Mouse (Mus musculus) layer of hippocampus, adult 2 months (tissue): ENCODE measurements around the gene Adam23. TPM values are rescaled to one million over a fixed set of nuclear protein-coding genes. Genes with fewer than 3 reads are reported as not detected.

Source experiments
- DNase-seq, 2 experiments: peaks; one replicate each; pipeline ENCODE4 v3.0.0; 2022; ENCODE audit warnings: low spot score in 2 of 2
- H3K27ac ChIP-seq: fragments of 200-600 bp; 2 replicates; pipeline ENCODE4 v1.8.1; 2022
- H3K4me3 ChIP-seq: fragments of 200-600 bp; 2 replicates; pipeline ENCODE4 v1.8.1; 2022; ENCODE audit warnings: mild to moderate bottlenecking
- CTCF ChIP-seq: fragments of 200-600 bp; conservative IDR thresholded peaks from 2 replicates; pipeline ENCODE4 v1.8.1; 2022; ENCODE audit warnings: antibody characterized with exemption, mild to moderate bottlenecking, moderate library complexity
- long read RNA-seq, 2 experiments: library from polyadenylated mRNA; stranded (forward); transcript quantifications; one replicate each; pipeline ENCODE4 v2.0.0; 2021; ENCODE audit warnings: borderline mapping rate in 2 of 2
- total RNA-seq, 2 experiments: library from RNA; stranded (reverse); gene quantifications; 2 replicates each; pipeline ENCODE4 v1.2.3; 2021

Gene Adam23
- total RNA-seq = 100 to 1,000 TPM; 129 to 131 TPM
- long read RNA-seq, experiment 1, full-length matches to known transcripts = 24 of 44 reads
- long read RNA-seq, experiment 1, partial matches to known transcripts = 7 of 44 reads
- long read RNA-seq, experiment 1, other reads (novel, unspliced or antisense) = 13 of 44 reads
- long read RNA-seq, experiment 2, full-length matches to known transcripts = 35 of 60 reads
- long read RNA-seq, experiment 2, partial matches to known transcripts = 3 of 60 reads
- long read RNA-seq, experiment 2, other reads (novel, unspliced or antisense) = 22 of 60 reads

DNA sequence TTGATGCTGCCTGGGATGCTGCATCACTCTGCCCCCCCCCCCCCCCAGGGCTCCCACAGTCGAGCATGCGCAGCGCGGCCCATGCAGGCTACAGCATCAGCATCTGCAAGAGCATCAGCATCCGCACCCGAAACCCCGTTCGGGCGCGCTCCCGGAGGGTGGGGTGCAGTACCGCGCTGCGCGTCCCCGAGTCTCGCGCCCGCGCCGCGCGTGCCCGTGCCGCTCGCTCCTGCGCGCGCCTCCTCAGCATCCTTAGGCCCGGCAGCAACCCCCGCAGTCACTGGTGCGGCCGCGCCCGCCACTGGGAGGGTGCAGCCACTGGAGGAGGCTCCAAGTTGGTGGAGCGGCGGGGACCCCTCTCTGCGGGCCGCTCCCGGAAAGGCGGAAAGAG, at the start of gene Adam23:
TSS of gene Adam23 (plus strand) at position 236 of the 391 bp plus-strand sequence.
- no peak for TF ChIP-seq CTCF
- peak within 1 kb of the TSS; percentile 93 for H3K27ac ChIP-seq
- peak; percentile 80 to 89 for DNase-seq
- H3K4me3 ChIP-seq = peak within 1 kb of the TSS; percentile 62

- Histone ChIP-seq H3K4me3 (no peak overlapping the region), H3K27ac (no peak overlapping the region)
- TF ChIP-seq CTCF = no peak
- no peak for DNase-seq
Observed at GRCm38 (mm10) chr1:63401130-63401529, 44.6 kb upstream of the Adam23 start.

DNA sequence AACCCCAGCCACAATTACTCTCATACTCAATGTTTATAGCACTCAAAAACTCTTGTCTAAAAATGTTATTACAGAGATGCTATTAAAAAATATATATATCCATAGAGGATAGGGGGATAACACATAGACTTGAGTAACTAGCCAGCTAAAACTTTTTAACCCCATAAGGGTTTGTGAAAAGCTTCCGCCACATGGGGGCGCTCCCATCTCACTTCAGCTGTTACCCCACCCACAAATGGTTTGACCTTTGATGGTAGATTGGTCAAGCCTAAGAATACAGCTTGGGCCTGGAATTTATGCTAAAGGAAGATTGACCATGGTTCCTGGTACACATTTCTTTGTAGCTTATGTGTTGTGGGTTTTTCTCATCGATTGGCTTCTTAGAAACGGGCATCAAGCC, 42.1 kb upstream of the Adam23 start:
- DNase-seq = peak in 1 of 2 experiments; percentile 56
- H3K4me3 ChIP-seq = no peak overlapping the region
- peak; percentile 81 for TF ChIP-seq CTCF

GRCm38 (mm10) chr1:63408344-63408743, 37.3 kb upstream of the Adam23 start:
- Histone ChIP-seq H3K4me3 (no peak overlapping the region), H3K27ac (no peak overlapping the region)
- no peak for DNase-seq
- no peak for TF ChIP-seq CTCF

More for the DNA sequence above, 42.1 kb upstream of the Adam23 start:
- H3K27ac ChIP-seq = no peak overlapping the region

DNA sequence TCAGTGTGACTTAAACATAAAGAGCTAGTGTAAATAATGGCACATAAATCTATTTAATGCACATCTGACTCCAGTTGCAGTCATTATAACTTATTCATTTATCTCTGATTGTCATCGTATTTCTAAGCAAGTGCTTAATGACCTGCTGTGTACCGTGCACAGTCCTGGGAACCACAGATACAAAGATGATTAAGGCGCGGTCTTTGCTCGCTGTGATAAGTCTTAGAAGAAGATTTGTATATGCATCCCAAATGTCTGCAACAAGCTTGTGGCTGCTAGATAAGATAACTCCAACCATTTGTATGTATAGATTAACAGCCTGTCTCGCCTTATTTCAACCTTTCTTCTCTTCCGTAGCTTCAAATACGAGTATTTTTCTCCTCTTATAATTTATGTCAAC, 27.2 kb upstream of the Adam23 start:
- H3K4me3 ChIP-seq = no peak overlapping the region
- no peak for DNase-seq
- TF ChIP-seq CTCF = no peak

GRCm38 (mm10) chr1:63430668-63431067, 15.0 kb upstream of the Adam23 start:
- DNase-seq = no peak
- Histone ChIP-seq H3K4me3 (no peak overlapping the region), H3K27ac (no peak overlapping the region)
- no peak for TF ChIP-seq CTCF

More for the DNA sequence above, 27.2 kb upstream of the Adam23 start:
- no peak overlapping the region for H3K27ac ChIP-seq

GRCm38 (mm10) chr1:63431166-63431565, 14.5 kb upstream of the Adam23 start:
- Histone ChIP-seq H3K4me3 (no peak overlapping the region), H3K27ac (no peak overlapping the region)
- no peak for DNase-seq
- no peak for TF ChIP-seq CTCF

DNA sequence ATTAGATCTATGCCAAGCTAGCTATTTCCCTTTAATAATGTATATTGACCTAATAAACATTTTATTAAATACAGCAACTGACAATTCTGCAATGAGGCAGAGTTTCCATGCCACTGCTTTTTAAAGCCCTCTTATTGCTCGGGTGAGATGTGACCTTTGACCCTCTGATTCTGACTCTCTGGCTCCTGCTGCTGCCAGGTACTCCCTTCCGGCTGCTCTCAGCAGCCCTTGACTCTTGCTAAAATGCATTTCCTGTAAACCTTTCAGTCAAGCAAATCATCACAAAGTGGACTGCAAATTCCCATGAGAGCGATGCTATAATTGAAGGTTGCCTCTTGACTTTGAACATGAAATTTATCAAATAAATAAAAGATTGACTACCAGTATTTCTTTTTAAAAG, 13.8 kb upstream of the Adam23 start:
- TF ChIP-seq CTCF = no peak

DNA sequence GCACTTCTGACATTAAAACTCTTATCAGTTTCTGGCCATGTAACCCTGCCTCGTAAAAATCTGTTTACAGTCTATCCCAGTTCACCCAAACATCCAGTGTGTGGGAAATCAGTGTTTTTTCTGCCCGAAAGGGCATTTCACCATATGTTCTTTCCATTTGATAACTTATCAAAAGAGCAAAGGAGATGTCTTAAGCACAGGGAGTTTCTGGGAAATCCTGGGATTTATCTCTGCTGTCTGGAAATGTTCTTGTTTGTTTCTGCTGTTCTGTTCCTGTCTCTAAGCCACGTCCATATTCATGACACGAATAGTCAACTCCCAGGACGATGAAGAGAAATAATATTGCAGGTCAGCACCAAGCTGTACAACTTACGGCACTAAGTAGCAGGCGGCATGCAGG, 11.6 kb upstream of the Adam23 start:
- no peak for DNase-seq
- Histone ChIP-seq H3K27ac (no peak overlapping the region), H3K4me3 (no peak overlapping the region)
- no peak for TF ChIP-seq CTCF

More for the DNA sequence above, 13.8 kb upstream of the Adam23 start:
- Histone ChIP-seq H3K4me3 (no peak overlapping the region), H3K27ac (no peak overlapping the region)
- no peak for DNase-seq

DNA sequence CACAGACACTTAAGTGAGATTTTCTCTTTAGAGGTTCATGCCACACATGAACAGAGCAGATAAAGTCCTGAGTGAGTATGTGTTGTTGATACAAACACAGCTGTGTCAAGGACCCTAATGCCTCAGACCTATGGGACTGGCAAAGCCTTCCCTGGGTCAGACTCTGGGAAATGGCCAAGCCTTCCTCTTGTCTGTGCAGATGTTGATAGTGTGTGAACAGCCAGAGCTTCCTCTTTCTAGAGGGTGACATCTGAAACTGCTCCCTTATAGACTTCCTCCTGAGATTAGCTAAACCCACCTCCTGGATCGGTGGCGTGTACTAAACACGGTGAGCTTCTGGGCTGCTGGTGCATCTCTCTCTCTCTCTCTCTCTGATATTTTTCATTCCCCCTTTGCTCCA, 8.2 kb upstream of the Adam23 start:
- DNase-seq = no peak
- TF ChIP-seq CTCF = no peak
- Histone ChIP-seq H3K4me3 (no peak overlapping the region), H3K27ac (no peak overlapping the region)

DNA sequence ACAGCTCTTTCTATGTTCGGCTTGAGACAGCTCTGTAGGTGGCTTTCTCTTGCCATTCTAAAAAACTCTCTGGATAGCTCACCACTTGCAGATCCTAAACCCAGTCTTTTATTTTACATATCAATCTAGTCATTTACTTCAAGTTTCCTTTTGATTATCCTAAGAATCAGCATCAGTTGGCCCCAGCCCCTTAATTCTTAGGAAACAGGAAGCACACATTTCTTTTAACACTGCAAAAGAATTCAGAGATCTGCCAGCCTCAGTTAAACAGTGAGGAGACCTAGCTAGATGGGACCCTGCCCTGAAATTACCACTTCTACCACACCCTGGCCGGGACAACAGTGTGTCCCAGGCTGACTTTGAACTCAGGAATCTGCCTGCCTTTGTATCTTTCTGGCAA, 3.5 kb upstream of the Adam23 start:
- no peak overlapping the region for H3K4me3 ChIP-seq
- no peak for TF ChIP-seq CTCF
- no peak overlapping the region for H3K27ac ChIP-seq
- DNase-seq = no peak

- no peak overlapping the region for H3K4me3 ChIP-seq
- no peak overlapping the region for H3K27ac ChIP-seq
- no peak for TF ChIP-seq CTCF
- no peak for DNase-seq
Observed at GRCm38 (mm10) chr1:63442616-63443015, 3.1 kb upstream of the Adam23 start.

DNA sequence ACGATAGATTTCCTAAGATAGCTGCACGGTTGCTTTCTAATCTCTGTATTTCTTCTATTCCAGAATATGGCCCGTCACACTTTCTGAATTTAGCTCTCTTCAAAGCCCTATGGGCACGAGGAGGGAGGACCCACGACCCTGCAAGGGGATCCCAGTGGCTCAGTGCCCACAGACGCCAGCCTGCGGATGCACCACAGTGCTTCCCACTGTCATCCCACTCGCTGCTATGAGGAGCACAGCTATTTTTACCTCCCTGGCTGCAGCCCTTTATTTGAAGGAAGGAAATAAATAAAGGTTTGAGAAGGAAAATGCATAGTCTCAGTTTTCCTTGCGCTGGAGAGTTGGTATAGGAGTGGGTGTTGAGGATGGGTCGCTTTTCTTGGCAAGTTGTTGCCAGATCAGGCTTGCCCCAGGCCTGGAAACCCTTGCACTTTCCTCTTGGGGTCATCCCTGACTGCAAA, 512 bp upstream of the Adam23 start:
- peak overlapping the region; percentile 93 for H3K27ac ChIP-seq
- peak; percentile 18 to 48 for DNase-seq
- peak overlapping the region; percentile 62 for H3K4me3 ChIP-seq
- TF ChIP-seq CTCF = no peak

DNA sequence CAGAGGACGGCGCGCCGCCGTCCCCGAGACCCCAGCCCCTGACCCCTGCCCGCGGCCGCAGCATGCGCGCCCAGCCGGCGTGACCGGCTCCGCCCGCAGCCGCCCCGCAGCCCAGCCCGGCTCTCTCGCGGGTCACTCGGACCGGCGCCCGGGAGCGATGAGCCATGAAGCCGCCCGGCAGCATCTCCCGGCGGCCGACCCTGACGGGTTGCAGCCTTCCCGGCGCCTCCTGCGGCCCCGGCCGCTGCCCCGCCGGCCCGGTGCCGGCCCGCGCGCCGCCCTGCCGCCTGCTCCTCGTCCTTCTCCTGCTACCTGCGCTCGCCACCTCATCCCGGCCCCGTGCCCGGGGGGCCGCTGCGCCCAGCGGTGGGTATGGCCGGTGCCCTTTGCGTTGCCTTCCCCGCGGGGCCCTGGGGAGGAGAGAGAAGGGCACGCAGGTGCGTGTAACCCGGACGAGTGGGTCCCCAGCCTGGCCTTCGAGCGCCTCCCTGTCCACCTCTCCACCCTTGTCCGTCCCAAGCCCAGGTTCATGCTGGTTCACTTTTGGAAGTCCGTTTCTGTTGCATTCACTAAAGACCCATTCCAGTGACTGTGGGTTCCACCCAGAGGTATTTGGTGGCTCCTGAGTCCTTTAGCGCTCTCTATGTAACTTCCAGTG, 485 bp downstream of the Adam23 start:
- no peak for DNase-seq
- TF ChIP-seq CTCF = no peak
- peak overlapping the region; percentile 62 for H3K4me3 ChIP-seq
- H3K27ac ChIP-seq = peak overlapping the region; percentile 93
